Mouse (Mus musculus) thymus, adult 2 months (tissue): ENCODE results near the gene Cacna1d. TPM values are rescaled to one million over a fixed set of nuclear protein-coding genes. Genes with fewer than 3 reads are reported as not detected.
A peak's percentile ranks its signal among the peaks of the same experiment; 100 is the strongest.

Experiments used
- DNase-seq: peaks from one replicate; pipeline ENCODE4 v3.0.0; 2021
- H3K27ac ChIP-seq: fragments of 200-500 bp; 2 replicates; pipeline ENCODE4 v1.5.1; 2012; ENCODE audit warnings: low read length, control low read depth; ENCODE audit not compliant: control insufficient read depth, insufficient read depth
- H3K27me3 ChIP-seq: fragments of 200-500 bp; 2 replicates; pipeline ENCODE4 v1.6.1; 2012; ENCODE audit warnings: mild to moderate bottlenecking, low read length, moderate library complexity, mixed read lengths; ENCODE audit not compliant: control insufficient read depth, insufficient read depth
- H3K36me3 ChIP-seq: fragments of 200-500 bp; 2 replicates; pipeline ENCODE4 v1.6.1; 2012; ENCODE audit warnings: mild to moderate bottlenecking, low read length, moderate library complexity; ENCODE audit not compliant: control insufficient read depth, insufficient read depth
- H3K4me1 ChIP-seq: fragments of 200-500 bp; replicated peaks from 2 replicates; pipeline ENCODE4 v1.6.1; 2012; ENCODE audit warnings: low read length; ENCODE audit not compliant: control insufficient read depth, insufficient read depth
- H3K4me3 ChIP-seq: fragments of 200-500 bp; 2 replicates; pipeline ENCODE4 v1.5.1; 2012; ENCODE audit warnings: mild to moderate bottlenecking, low read length, control low read depth, moderate library complexity; ENCODE audit not compliant: control insufficient read depth, insufficient read depth
- CTCF ChIP-seq: fragments of 200-500 bp; IDR thresholded peaks from 2 replicates; pipeline ENCODE4 v1.5.1; 2012; ENCODE audit warnings: mild to moderate bottlenecking, control low read depth, low read length, moderate library complexity, borderline replicate concordance; ENCODE audit not compliant: control insufficient read depth, poor library complexity, insufficient read depth; ENCODE audit errors: extremely low read depth
- POLR2A ChIP-seq: fragments of 200-500 bp; IDR thresholded peaks from 2 replicates; pipeline ENCODE4 v1.6.1; 2012; ENCODE audit warnings: mild to moderate bottlenecking, low read length, control low read depth, moderate library complexity; ENCODE audit not compliant: control insufficient read depth, poor library complexity, insufficient read depth; ENCODE audit errors: extremely low read depth
- WGBS: fragments of 180-500 bp; shearing (Covaris S2); methylation state at CpG from one replicate; pipeline ENCODE4 v1.1.7; 2018; 5-methylcytosine and 5-hydroxymethylcytosine counted together
- polyA plus RNA-seq: library from polyadenylated mRNA; depleted of rRNA; stranded (reverse); fragments of >200 nt; gene quantifications from 2 replicates; pipeline ENCODE4 v1.2.3, GENCODE M21; 2012

Gene Cacna1d
- polyA plus RNA-seq, 1 experiment = 2.2 TPM

DNA sequence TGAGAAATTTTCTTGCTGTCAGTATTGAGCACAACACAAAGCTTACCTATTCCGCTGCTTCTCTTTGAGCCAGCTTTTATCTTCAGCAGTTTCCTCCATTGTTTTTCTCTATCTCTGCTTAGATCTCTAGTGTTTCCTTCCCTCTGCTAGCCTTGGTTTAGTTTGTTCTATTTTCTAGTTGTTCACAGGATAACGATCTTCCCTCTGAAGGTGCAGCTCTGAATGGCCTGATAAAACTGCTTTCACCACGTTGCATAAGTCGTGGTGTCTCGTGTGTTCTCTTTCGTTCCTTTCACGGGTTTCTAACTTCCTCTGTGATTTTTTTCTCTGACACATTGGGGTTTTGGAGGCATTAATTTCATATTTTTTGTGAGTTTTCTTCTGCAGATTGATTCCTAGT lies 466.9 kb downstream of the Cacna1d start:
- no peak for DNase-seq
- Histone ChIP-seq H3K4me3 (no peak overlapping the region), H3K4me1 (peaks cover 46% of the 10 kb centered on the region), H3K27me3 (no peaks in the 10 kb centered on the region), H3K36me3 (no peaks in the 10 kb centered on the region), H3K27ac (peak overlapping the region; percentile 71; the same call in 1 of the 2 replicates)
- WGBS = 1% methylated on average over 7 of the region's 7 CpGs
- TF ChIP-seq POLR2A (no peak), CTCF (no peak)

DNA sequence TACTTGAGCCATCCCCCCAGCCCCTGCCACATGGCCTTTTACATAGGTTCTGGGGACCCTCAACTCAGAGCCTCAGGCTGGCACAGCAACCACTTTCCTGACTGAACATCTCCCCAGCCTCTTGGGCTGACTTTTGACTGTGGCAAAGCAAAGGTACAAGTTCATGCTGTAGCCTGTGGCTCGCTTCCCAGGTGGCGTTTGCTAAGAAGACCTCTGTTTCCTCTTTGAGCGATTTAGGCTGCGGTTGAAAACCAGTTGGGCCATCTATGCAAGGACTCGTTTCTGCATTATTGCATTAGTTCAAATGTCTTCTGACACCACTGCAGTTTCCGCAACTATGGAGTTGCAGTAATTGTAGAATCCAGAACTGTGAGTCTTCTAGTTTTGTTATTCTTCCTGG lies 468.8 kb downstream of the Cacna1d start:
- peak; percentile 42 for DNase-seq
- Histone ChIP-seq H3K4me1 (peaks cover 59% of the 10 kb centered on the region), H3K27me3 (no peaks in the 10 kb centered on the region), H3K36me3 (no peaks in the 10 kb centered on the region), H3K4me3 (no peak overlapping the region), H3K27ac (peak overlapping the region; percentile 85)
- TF ChIP-seq CTCF (no peak), POLR2A (no peak)
- WGBS = 12% methylated on average over 6 of the region's 6 CpGs

DNA sequence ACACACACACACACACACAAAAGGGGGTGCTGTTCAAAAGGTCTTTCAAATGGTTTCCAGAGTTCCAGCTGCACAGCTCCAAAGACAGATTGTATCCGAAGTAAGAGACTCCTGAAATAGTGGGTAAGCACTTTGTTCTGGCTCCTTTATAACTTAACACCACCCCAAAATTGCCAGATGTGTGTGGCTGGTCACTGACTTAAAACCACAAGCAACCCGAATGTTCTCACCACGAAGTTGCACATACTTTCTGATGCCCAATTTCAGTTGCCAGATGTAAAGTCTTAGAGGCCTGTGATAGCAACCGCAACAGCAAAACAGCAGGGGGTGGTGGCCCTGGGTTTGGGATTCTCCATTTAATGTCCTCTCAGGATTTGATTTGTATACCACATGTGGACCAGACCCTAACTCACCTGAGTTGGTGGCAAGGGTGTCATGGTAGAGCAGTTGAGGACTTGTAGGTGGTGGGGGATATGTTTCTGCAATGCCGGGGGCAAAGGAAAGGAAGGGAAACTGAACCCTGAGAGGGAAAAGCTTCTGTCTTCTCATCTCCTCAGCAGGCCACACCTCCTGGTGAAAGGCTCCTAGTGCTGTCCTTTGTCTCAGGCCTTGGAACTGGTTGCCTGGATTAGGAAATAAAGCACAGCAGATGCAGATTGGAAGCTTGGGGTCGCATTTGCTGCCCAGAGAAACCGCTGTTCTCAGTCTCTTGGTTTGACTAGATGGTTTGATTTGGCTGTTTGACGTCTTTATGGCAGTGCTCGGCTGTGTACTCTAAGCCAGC lies 471.3 kb downstream of the Cacna1d start:
- Histone ChIP-seq H3K4me1 (peaks cover 62% of the 10 kb centered on the region), H3K4me3 (no peak overlapping the region), H3K27me3 (no peaks in the 10 kb centered on the region), H3K27ac (peak overlapping the region; percentile 77), H3K36me3 (no peaks in the 10 kb centered on the region)
- WGBS = 15% methylated on average over 9 of the region's 9 CpGs
- TF ChIP-seq CTCF = no peak
- DNase-seq = no peak

DNA sequence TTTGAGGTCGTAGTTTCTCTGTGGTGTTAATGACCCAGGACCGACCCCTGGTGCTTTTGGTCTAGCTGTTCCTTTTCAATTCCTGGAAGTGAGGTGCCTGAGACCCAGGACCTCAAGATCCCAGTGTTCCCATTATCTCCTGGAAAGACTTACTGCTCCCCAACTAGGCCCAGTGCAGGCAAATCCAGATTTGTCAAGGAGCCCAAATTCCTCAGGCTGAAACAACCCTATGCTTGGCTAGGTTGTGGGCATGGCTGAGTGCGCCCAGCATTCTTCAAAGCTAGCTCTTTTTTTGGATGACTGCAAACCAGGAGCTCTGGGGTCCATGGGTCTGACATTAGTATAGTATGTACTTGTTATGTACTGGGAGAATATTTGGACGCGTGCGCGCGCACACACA lies 471.9 kb downstream of the Cacna1d start:
- 49% methylated on average over 8 of the region's 8 CpGs for WGBS
- H3K36me3 ChIP-seq = no peaks in the 10 kb centered on the region
- TF ChIP-seq CTCF (no peak), POLR2A (no peak)
- no peaks in the 10 kb centered on the region for H3K27me3 ChIP-seq
- peaks cover 66% of the 10 kb centered on the region for H3K4me1 ChIP-seq
- H3K27ac ChIP-seq = peak overlapping the region; percentile 77
- DNase-seq = no peak
- H3K4me3 ChIP-seq = no peak overlapping the region

DNA sequence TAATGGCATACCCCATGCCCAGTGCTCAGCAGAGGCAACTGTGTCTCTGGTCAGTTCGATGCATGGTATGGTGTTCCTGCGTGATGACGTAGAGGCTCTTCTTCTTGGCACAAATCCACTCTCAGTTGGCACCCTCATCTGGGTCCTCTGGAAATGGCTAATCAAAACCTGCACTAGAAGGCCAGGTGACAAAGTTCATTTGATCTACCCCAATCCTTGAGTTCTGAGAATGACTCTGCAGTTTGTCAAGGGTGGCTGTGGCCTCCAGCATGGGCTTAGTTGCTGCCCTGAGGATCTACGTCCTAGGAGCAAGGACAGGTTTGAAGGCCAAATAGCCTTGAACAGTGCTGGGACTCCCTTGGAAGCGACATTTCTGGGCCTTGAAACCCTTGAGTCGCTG lies 472.4 kb downstream of the Cacna1d start:
- Histone ChIP-seq H3K4me1 (peaks cover 70% of the 10 kb centered on the region), H3K27me3 (no peaks in the 10 kb centered on the region), H3K4me3 (no peak overlapping the region), H3K27ac (peak overlapping the region; percentile 33; the same call in 1 of the 2 replicates), H3K36me3 (no peaks in the 10 kb centered on the region)
- no peak for DNase-seq
- no peak for TF ChIP-seq CTCF
- no peak for TF ChIP-seq POLR2A
- 94% methylated on average over 6 of the region's 6 CpGs for WGBS

DNA sequence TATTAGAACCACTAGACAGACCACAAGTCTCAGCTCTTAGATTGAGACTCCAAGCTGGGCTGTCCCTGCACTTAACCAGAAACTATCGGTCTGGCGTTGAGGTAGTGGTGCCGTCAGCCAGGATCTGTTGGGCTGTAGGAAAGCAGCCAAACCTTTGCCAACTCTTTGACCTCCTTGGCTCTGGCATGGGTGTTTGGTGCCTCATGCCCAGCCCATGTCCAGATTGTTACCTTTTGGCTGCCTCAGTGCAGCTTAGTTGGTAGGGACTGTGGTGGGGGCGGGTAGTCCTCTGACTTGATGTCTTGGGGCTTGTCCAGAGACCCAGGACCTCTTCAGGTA lies 472.8 kb downstream of the Cacna1d start:
- Histone ChIP-seq H3K4me3 (no peak overlapping the region), H3K4me1 (peaks cover 72% of the 10 kb centered on the region), H3K27ac (no peak overlapping the region), H3K36me3 (no peaks in the 10 kb centered on the region), H3K27me3 (no peaks in the 10 kb centered on the region)
- DNase-seq = no peak
- 91% methylated on average over 4 of the region's 4 CpGs for WGBS
- no peak for TF ChIP-seq POLR2A
- TF ChIP-seq CTCF = no peak
